Mouse (Mus musculus) liver, adult 2 months (tissue): ENCODE measurements at regions not wholly inside any gene's neighbourhood (a gene's known extent, or its start where the extent isn't known, plus 50 kb on each side); places are given as distances from the start of the nearest gene placed in this dataset.

Experiments used
- DNase-seq: peaks from one replicate; pipeline ENCODE4 v3.0.0-alpha.2; 2011; ENCODE audit warnings: low read depth, low spot score; ENCODE audit errors: extremely low read depth
- H3K27ac ChIP-seq: fragments of 200-500 bp; replicated peaks from 2 replicates; pipeline ENCODE4 v1.5.1; 2012; ENCODE audit warnings: low read depth, mild to moderate bottlenecking, control low read depth, inconsistent platforms, low read length; ENCODE audit not compliant: insufficient read depth
- H3K27me3 ChIP-seq: fragments of 200-500 bp; 2 replicates; pipeline ENCODE4 v1.6.1; 2012; ENCODE audit warnings: mild to moderate bottlenecking, moderate library complexity, low read length, inconsistent platforms; ENCODE audit not compliant: control insufficient read depth, insufficient read depth
- H3K36me3 ChIP-seq: fragments of 200-500 bp; 2 replicates; pipeline ENCODE4 v1.6.1; 2012; ENCODE audit warnings: low read length, inconsistent platforms; ENCODE audit not compliant: control insufficient read depth, insufficient read depth
- H3K4me1 ChIP-seq: fragments of 200-500 bp; 2 replicates; pipeline ENCODE4 v1.6.1; 2011; ENCODE audit warnings: low read length; ENCODE audit not compliant: control insufficient read depth, insufficient read depth
- H3K4me3 ChIP-seq: fragments of 200-500 bp; 2 replicates; pipeline ENCODE4 v1.5.1; 2011; ENCODE audit warnings: low read depth, mild to moderate bottlenecking, control low read depth, low read length, moderate library complexity; ENCODE audit not compliant: insufficient read depth
- H3K79me2 ChIP-seq: fragments of 200-500 bp; 2 replicates; pipeline ENCODE4 v1.6.1; 2012; ENCODE audit warnings: inconsistent platforms, mild to moderate bottlenecking, low read length, moderate library complexity; ENCODE audit not compliant: control insufficient read depth, insufficient read depth
- H3K9ac ChIP-seq: fragments of 200-500 bp; 2 replicates; pipeline ENCODE4 v1.6.1; 2012; ENCODE audit warnings: low read depth, mild to moderate bottlenecking, control low read depth, inconsistent platforms, low read length
- CTCF ChIP-seq: fragments of 200-500 bp; IDR thresholded peaks from 2 replicates; pipeline ENCODE4 v1.5.1; 2011; ENCODE audit warnings: low read depth, low read length, control low read depth
- POLR2A ChIP-seq: fragments of 200-500 bp; IDR thresholded peaks from 2 replicates; pipeline ENCODE4 v1.6.1; 2011; ENCODE audit warnings: low read length, control low read depth; ENCODE audit not compliant: insufficient read depth; ENCODE audit errors: extremely low read depth
- WGBS: fragments of 180-500 bp; shearing (Covaris S2); methylation state at CpG from one replicate; pipeline ENCODE4 v1.1.7; 2018; 5-methylcytosine and 5-hydroxymethylcytosine counted together

- Histone ChIP-seq H3K79me2 (no peaks in the 10 kb centered on the region), H3K4me3 (no peak overlapping the region), H3K9ac (no peak overlapping the region), H3K27me3 (no peaks in the 10 kb centered on the region), H3K4me1 (peaks cover 3% of the 10 kb centered on the region), H3K36me3 (no peaks in the 10 kb centered on the region), H3K27ac (no peak overlapping the region)
- WGBS = 82% methylated on average over 2 of the region's 2 CpGs
- no peak for DNase-seq
- TF ChIP-seq CTCF = no peak
- no peak for TF ChIP-seq POLR2A
Observed at GRCm38 (mm10) chr9:30131626-30132025, 168.7 kb upstream of the Ntm start.

- 92% methylated on average over 3 of the region's 3 CpGs for WGBS
- no peak for DNase-seq
- TF ChIP-seq CTCF (no peak), POLR2A (no peak)
Observed at GRCm38 (mm10) chr9:30134303-30134702, 171.4 kb upstream of the Ntm start.

GRCm38 (mm10) chr9:30137611-30138287 is 174.8 kb upstream of the Ntm start:
- DNase-seq = peak; percentile 92

More at GRCm38 (mm10) chr9:30134303-30134702, 171.4 kb upstream of the Ntm start:
- Histone ChIP-seq H3K4me3 (no peak overlapping the region), H3K4me1 (peaks cover 8% of the 10 kb centered on the region), H3K27ac (no peak overlapping the region), H3K9ac (no peak overlapping the region), H3K27me3 (no peaks in the 10 kb centered on the region), H3K36me3 (no peaks in the 10 kb centered on the region), H3K79me2 (no peaks in the 10 kb centered on the region)

GRCm38 (mm10) chr9:30140188-30140587 is 177.2 kb upstream of the Ntm start:
- Histone ChIP-seq H3K4me3 (no peak overlapping the region), H3K79me2 (no peaks in the 10 kb centered on the region), H3K9ac (no peak overlapping the region), H3K4me1 (peaks cover 8% of the 10 kb centered on the region), H3K36me3 (no peaks in the 10 kb centered on the region), H3K27me3 (no peaks in the 10 kb centered on the region), H3K27ac (no peak overlapping the region)
- no peak for TF ChIP-seq POLR2A
- TF ChIP-seq CTCF = no peak
- DNase-seq = peak; percentile 61
- 15% methylated on average over 3 of the region's 3 CpGs for WGBS

More at GRCm38 (mm10) chr9:30137611-30138287, 174.8 kb upstream of the Ntm start:
- no peaks in the 10 kb centered on the region for H3K27me3 ChIP-seq
- no peak overlapping the region for H3K9ac ChIP-seq
- H3K27ac ChIP-seq = peak overlapping the region; percentile 46
- 8% methylated on average over 14 of the region's 14 CpGs for WGBS
- TF ChIP-seq CTCF (peak; percentile 91), POLR2A (no peak)
- H3K4me3 ChIP-seq = no peak overlapping the region
- no peaks in the 10 kb centered on the region for H3K36me3 ChIP-seq
- peaks cover 8% of the 10 kb centered on the region for H3K4me1 ChIP-seq
- H3K79me2 ChIP-seq = no peaks in the 10 kb centered on the region

- Histone ChIP-seq H3K9ac (no peak overlapping the region), H3K4me1 (peaks cover 6% of the 10 kb centered on the region), H3K36me3 (no peaks in the 10 kb centered on the region), H3K79me2 (no peaks in the 10 kb centered on the region), H3K27me3 (no peaks in the 10 kb centered on the region), H3K27ac (no peak overlapping the region), H3K4me3 (no peak overlapping the region)
- TF ChIP-seq POLR2A = no peak
- TF ChIP-seq CTCF = no peak
- 84% methylated on average over 3 of the region's 3 CpGs for WGBS
- no peak for DNase-seq
Observed at GRCm38 (mm10) chr9:30141186-30141585, 178.2 kb upstream of the Ntm start.

GRCm38 (mm10) chr9:30142806-30143458 is 180.0 kb upstream of the Ntm start:
- Histone ChIP-seq H3K4me1 (no peaks in the 10 kb centered on the region; the same call in 1 of the 2 replicates), H3K27me3 (no peaks in the 10 kb centered on the region), H3K4me3 (no peak overlapping the region), H3K36me3 (no peaks in the 10 kb centered on the region), H3K9ac (no peak overlapping the region), H3K79me2 (no peaks in the 10 kb centered on the region), H3K27ac (no peak overlapping the region)
- whole genome bisulfite sequencing = 91% methylated on average over 10 of the region's 10 CpGs
- no peak for DNase-seq
- no peak for TF ChIP-seq CTCF
- TF ChIP-seq POLR2A = no peak
